24 mouse cellular contexts compared by ENCODE assay signal in the genomic region with DNA sequence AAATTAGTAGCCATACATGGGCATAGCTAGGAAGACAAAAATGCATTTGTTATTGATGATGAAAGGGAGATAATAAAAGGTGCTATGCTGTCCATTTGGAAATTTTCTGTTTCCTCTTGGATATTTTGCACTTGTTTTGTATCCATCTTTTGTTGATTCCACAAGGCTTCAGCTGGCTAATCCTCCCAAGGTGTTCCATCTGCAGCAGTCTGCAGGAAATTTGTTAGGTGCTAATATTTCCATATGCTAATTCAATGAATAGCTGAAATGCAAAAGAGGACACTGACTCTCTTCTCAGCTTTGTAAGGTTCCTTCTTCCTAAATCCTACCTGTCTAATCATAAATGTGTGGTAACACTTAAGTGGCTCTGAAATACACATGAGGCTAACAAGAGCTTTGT. TPM values are rescaled to one million over a fixed set of nuclear protein-coding genes. Genes with fewer than 3 reads are reported as not detected.
"Had no signal": no experiment of that assay in that cellular context is flagged by ENCODE, and none has a peak within 500 bp of the region (broad histone marks: within the 10 kb centered on the region; RNA-seq: fewer than 3 reads in every experiment).

No protein-coding gene starts in this region.

- H3K4me3 ChIP-seq: embryonic facial prominence, embryonic 10.5 days; embryonic facial prominence, embryonic 12.5 days; embryonic facial prominence, embryonic 13.5 days; embryonic facial prominence, embryonic 15.5 days; erythroblast, embryonic 14.5 days; forebrain, embryonic 10.5 days; forebrain, embryonic 12.5 days; forebrain, embryonic 13.5 days; forebrain, embryonic 15.5 days; gastrocnemius, adult 2 months; heart, adult 2 months; heart, embryonic 10.5 days; heart, embryonic 12.5 days had no signal

- H3K27ac ChIP-seq: embryonic facial prominence, embryonic 10.5 days; embryonic facial prominence, embryonic 12.5 days; embryonic facial prominence, embryonic 13.5 days; embryonic facial prominence, embryonic 15.5 days; forebrain, embryonic 10.5 days; forebrain, embryonic 12.5 days; forebrain, embryonic 13.5 days; forebrain, embryonic 15.5 days; gastrocnemius, adult 2 months; heart, adult 2 months; heart, embryonic 10.5 days had no signal

- DNase-seq: cerebellum, postnatal 14 days; cerebellum, postnatal 36 days; embryo, embryonic 11 days; forebrain, postnatal 0 days; gastrocnemius, adult 2 months; gastrocnemius, postnatal 10 days; gastrocnemius, postnatal 14 days; gastrocnemius, postnatal 25 days; gastrocnemius, postnatal 36 days; heart, adult 11 months; heart, adult 18-20 months; heart, adult 2 months had no signal

- H3K4me1 ChIP-seq: embryonic facial prominence, embryonic 10.5 days; embryonic facial prominence, embryonic 12.5 days; embryonic facial prominence, embryonic 13.5 days; embryonic facial prominence, embryonic 15.5 days; forebrain, embryonic 10.5 days; forebrain, embryonic 12.5 days; forebrain, embryonic 13.5 days; forebrain, embryonic 15.5 days; heart, embryonic 10.5 days; heart, embryonic 12.5 days had no signal

- H3K27me3 ChIP-seq: embryonic facial prominence, embryonic 12.5 days; embryonic facial prominence, embryonic 13.5 days; embryonic facial prominence, embryonic 15.5 days; forebrain, embryonic 12.5 days; forebrain, embryonic 13.5 days; forebrain, embryonic 15.5 days; heart, embryonic 12.5 days had no signal

RNA-seq across cellular contexts. Expression of gene Gabrb2, which starts 24.1 kb away (rescaled TPM):
- polyA plus RNA-seq: erythroblast, embryonic 14.5 days; gonadal fat pad, adult 2 months; heart, adult 2 months had no signal
